Mouse (Mus musculus): ENCODE data around the gene Acad8.
A peak's percentile ranks its signal among the peaks of the same experiment; 100 is the strongest.

Gene Acad8

GRCm38 (mm10) chr9:26999461-27000395 lies at the start of gene Acad8, which contains the start of gene Thyn1:
Gene Acad8, minus strand, starts transcription at chr9:26999566.
Gene Thyn1, plus strand, starts transcription at chr9:26999710.
- peak; percentile 96 for DNase-seq (ENCODE audit: low spot score)

DNA sequence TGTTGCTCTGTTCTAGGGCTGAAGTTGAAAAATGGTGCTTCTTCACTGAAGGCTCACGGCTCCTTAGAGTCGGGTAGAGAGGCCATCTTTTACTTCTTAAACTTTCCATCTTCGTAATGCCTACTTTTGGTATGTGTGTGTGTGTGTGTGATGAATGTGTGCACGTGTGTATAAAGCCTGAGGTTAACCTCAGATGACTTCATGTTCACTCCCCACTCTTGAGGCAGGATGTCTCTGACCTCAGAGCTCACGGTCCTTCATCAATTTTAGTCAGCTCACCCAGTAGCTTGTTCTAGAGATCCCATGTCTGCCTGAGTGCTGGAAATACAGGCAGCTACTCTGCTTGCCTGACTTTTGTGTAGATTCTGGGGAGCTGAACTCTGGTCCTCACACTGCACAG lies 44.5 kb upstream of the Acad8 start:
- DNase-seq (ENCODE audit: low spot score) = no peak

- no peak for DNase-seq (ENCODE audit: low spot score)
These were observed 31.4 kb upstream of the Acad8 start for GRCm38 (mm10) chr9:27030763-27031100.

DNA sequence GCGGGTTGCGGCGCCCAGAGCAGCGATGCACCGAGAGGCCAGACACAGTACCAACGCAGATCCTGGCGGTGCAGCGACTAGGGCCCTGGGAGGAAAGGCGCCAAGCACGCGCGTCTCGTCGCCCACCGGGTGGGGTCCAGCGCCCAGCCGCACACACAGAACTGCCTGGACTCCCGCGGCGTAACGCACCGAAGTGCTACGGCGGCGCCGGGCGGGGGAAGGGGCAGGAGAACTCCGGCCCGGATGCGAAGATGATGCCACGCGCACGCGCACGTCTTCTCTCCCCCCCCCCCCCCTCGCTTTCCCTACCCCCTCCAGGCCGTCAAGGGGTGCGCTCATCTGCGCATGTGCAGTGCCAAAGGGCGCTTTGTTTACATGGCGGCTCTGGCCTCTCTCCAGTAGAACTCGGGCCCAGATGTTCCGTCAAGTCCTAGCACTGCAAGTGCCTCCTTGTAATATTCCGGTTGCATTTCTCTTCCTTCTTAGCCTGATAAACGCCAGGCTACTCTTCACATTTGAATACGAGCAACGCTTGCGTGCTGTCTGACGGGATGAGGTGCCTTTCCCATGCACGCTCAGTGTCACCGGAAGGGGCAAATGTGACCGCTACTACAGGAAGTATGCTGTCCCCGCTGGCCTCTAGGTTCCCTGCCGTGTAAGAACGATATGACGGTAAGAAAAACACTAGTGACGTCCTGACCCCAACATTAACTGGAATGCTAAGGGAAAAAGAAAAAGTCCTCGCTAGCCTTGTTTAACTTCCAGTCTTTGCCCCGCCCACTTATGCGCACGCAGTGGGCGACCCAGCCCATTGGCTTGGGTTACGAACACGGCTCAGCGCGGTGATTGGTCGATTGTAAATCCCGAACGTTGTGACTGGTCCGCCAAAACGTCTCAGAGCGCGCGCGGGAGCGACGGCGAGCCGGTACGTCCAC lies 30.7 kb upstream of the Acad8 start, which contains the start of the genes Vps26b and Ncapd3:
Vps26b (minus strand) TSS at position 238 of the 935 bp plus-strand sequence.
Ncapd3 (plus strand) TSS at position 348 of the 935 bp plus-strand sequence.
- DNase-seq (ENCODE audit: low spot score) = peak; percentile 97

- DNase-seq (ENCODE audit: low spot score) = peak; percentile 58
These were observed 29.9 kb upstream of the Acad8 start for GRCm38 (mm10) chr9:27029022-27029827.

DNA sequence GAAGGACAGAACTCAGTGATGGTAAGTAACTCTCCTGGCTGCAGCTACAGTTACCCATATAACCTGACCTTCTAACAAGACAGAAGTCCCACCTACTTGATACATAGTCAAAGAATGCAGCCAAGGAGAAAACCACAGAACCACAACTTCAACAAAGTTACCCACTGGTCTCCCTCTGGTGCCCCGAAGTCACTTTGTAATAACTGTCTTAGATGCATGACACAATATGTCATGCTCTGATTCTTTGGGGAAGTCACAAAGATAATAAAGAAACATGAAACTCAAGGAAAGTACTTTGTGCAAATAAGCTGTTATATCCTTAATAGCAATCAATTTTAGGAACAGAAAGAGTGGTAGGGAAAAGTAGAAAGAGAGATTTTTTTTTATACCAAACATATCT lies 27.3 kb upstream of the Acad8 start:
- DNase-seq (ENCODE audit: low spot score) = no peak

- no peak for DNase-seq (ENCODE audit: low spot score)
These were observed 24.3 kb upstream of the Acad8 start for GRCm38 (mm10) chr9:27023681-27024080.

DNA sequence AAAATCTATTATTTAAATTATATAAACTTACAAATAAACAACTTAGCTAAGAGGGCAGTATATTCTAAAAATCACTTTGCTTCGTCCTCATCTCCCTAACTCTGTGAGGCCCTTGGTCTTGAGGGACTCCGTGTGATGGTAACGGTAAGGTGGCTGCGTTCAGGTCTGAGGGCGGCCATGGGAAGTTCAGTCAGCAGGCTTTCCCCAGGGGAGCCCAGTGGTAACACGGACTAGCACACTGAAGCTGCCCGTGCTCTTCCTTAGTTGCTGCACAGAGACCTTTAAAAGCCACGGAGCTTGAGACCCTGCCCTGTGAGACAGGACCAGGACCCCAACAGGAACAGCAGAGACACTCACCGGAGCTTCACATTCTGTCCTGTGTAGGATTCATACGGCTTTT lies 19.6 kb upstream of the Acad8 start:
- DNase-seq (ENCODE audit: low spot score) = no peak

DNA sequence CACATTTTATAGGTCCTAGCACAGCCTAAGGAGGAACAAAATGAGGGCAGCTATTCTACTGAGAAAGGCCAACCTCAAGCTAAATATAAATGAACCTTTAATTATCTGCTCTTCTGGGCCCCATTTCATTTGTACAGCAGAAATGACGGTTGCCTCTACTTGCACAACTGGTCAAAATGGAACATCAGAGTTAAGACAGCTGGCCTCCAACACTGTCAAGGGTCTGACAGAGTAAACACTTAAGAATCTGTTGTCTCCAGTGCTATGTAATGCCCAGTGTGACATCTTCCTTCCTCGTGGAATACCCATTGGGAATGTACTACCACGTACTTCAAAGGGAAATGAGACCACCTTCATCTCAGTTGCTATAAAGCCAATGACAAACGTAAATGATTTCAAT lies 12.2 kb upstream of the Acad8 start:
- no peak for DNase-seq (ENCODE audit: low spot score)

DNA sequence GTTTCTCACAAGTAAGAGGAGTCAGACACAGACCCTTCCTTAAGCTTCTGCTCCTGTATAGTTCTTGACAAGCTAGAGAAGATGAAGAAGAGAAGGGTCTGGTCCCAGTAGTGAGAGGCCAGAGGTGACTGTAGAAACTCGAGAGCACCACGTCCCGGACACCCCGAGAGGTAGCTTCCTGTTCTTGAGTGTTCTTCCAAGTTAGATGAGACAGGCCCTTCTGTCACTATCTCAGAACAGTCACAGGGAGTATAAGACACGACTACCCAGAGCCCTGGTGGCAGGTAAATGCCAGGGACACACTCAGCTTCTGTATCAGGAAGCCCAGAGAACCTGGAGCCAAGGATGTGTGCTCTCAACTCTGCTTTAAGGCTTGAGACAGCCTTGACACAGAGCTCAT lies 9.9 kb upstream of the Acad8 start:
- no peak for DNase-seq (ENCODE audit: low spot score)

GRCm38 (mm10) chr9:27006866-27007265 lies 7.5 kb upstream of the Acad8 start:
- no peak for DNase-seq (ENCODE audit: low spot score)

GRCm38 (mm10) chr9:27005933-27006332 lies 6.6 kb upstream of the Acad8 start:
- no peak for DNase-seq (ENCODE audit: low spot score)

GRCm38 (mm10) chr9:27005231-27005630 lies 5.9 kb upstream of the Acad8 start:
- DNase-seq (ENCODE audit: low spot score) = no peak

DNA sequence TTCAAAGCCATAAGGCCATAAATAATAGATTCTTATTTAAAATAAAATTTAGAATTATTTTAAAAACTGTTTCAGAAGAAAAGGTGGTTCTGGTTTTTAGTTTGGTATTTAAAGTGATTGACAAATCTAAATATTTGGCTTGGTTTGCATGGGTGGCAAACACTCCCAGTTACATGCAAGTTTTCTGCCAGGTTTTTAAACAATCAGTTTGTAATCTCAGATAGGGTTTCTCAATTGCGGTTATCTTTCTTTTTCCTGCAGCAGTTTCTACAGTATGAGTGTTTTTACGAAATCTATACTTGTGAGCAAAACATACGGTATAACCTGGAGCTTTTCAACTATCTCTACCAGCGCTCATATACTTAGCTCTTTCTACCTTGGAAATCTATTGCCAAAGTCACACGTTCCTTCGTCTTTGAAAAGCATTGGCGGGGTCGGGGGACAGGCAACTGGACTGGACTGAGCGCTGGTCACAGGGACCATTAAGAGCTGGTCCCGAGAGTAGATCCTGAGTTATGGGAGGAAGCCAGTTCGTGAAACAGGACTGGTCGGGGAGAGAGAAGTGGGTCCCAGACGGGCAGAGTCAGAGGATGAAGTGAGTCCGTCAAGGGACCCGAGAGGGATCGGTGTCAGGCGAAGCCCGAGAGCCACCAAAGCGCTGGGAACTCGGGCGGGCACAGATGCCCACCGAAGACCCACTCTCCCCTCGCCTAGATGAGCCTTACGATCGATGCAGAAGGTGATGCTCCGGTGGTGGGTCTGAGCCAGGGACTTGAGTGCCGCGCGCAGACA lies 501 bp downstream of the Acad8 start:
- DNase-seq (ENCODE audit: low spot score) = no peak

DNA sequence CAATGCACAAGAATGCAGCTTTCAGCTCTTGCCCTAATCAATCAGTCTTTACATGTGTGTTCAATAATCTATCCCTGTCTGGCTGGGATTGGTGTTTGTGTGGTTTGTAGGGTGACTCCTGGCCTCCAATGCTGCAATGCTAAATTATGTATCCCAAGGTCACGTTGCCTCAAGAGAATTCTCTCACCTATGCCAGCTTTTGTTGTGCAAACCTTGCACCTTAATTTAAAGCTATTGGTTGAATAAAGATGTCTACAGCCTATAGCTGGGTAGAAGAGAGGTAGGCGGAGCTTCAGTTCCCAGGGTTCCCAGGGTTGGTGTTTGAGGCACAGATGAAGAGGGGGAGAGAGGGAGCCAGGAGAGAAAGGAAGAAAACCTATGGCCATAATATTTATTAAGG lies 1.9 kb downstream of the Acad8 start:
- DNase-seq (ENCODE audit: low spot score) = no peak

- DNase-seq (ENCODE audit: low spot score) = no peak
These were observed 2.3 kb downstream of the Acad8 start for GRCm38 (mm10) chr9:26997062-26997461.

GRCm38 (mm10) chr9:26993900-26994299 lies 5.5 kb downstream of the Acad8 start:
- DNase-seq (ENCODE audit: low spot score) = no peak

DNA sequence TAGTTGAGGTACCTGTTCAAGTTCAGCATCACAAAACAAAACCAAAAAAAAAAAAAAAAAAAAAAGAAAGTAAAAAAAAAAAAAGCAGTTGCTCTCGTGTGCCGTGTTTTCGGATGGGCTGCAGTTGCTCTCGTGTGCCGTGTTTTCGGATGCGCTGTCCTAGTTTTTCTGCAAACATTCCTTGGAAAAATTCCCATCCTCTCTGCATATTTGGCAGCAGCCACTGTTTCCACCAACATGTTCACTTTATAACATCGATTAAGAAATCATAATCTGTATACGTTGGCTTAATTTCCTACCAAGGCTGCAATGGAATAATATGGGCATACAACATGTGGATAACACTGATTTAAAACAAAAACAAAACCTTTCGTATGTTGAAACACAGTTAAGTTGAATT lies 6.2 kb downstream of the Acad8 start:
- no peak for DNase-seq (ENCODE audit: low spot score)

- DNase-seq (ENCODE audit: low spot score) = no peak
These were observed 9.2 kb downstream of the Acad8 start for GRCm38 (mm10) chr9:26990181-26990580.

DNA sequence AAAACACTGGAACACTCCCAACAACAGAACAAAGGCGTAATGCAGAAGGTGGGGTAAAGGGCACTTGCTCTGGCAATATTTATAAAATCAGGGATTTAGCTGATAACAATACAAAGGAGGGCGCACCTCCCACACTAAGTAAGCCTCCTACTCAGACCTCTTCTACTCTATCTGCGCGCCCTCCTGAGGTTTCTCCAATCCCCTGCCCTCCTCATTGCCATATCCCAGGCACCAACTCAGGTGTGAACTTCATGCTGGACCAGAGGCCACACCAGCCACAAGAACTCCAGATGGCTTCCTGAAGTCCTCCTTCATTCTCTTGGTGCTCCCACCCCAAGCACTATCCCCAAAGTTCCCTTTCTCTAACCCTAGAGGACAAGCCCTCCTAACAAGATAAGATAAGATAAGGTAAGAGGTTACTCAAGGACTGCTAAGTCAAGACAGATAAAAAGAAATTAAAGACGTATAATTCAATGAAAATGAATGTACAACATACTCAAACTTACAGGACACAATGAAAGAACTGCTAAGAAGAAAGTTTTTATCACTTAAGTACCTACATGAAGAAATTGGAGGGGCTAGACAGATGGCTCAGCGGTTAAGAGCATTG lies 13.6 kb downstream of the Acad8 start:
- DNase-seq (ENCODE audit: low spot score) = no peak
